Mouse (Mus musculus): ENCODE results near the gene Sdk1. TPM values are rescaled to one million over a fixed set of nuclear protein-coding genes. Genes with fewer than 3 reads are reported as not detected.

The Sdk1 gene
- total and polyA plus RNA-seq, 2 experiments from 2014 or later, result 2.2 to 58.4 TPM

- Histone ChIP-seq H3K4me1 (ENCODE audit: insufficient read depth, low read length) (no peaks in the 10 kb centered on the region), H3K4me2 (ENCODE audit: low read depth, low read length) (no peak overlapping the region), H3K4me3 (ENCODE audit: low read length) (no peak overlapping the region), H3K27me3 (ENCODE audit: insufficient read depth, low read length) (no peaks in the 10 kb centered on the region), H3K36me3 (ENCODE audit: insufficient read depth, low read length) (no peaks in the 10 kb centered on the region), H3K9me3 (ENCODE audit: low read length) (no peaks in the 10 kb centered on the region), H3K27ac (no peak overlapping the region), H3K9ac (replicated peaks; ENCODE audit: low read length) (no peak overlapping the region)
- DNase-seq (ENCODE audit: low spot score) (no peak), ATAC-seq (no peak)
- TF ChIP-seq CTCF (IDR thresholded peaks at IDR 0.05; ENCODE audit: low read depth), result no peak
- WGBS, result 80% methylated on average over 3 of the region's 3 CpGs
These were observed 122.7 kb downstream of the Sdk1 start for GRCm38 (mm10) chr5:141363956-141364355.

- Histone ChIP-seq H3K9me3 (ENCODE audit: low read length) (no peaks in the 10 kb centered on the region), H3K27me3 (ENCODE audit: insufficient read depth, low read length) (no peaks in the 10 kb centered on the region), H3K4me1 (ENCODE audit: insufficient read depth, low read length) (no peaks in the 10 kb centered on the region), H3K27ac (no peak overlapping the region), H3K4me3 (ENCODE audit: low read length) (no peak overlapping the region), H3K4me2 (ENCODE audit: low read depth, low read length) (no peak overlapping the region), H3K9ac (replicated peaks; ENCODE audit: low read length) (no peak overlapping the region), H3K36me3 (ENCODE audit: insufficient read depth, low read length) (no peaks in the 10 kb centered on the region)
- TF ChIP-seq CTCF (IDR thresholded peaks at IDR 0.05; ENCODE audit: low read depth), result no peak
- ATAC-seq, result no peak
- WGBS, result 40% methylated on average over 4 of the region's 4 CpGs
- peak; percentile 11 for DNase-seq (ENCODE audit: low spot score)
These were observed 127.3 kb downstream of the Sdk1 start for GRCm38 (mm10) chr5:141368567-141368966.

DNA sequence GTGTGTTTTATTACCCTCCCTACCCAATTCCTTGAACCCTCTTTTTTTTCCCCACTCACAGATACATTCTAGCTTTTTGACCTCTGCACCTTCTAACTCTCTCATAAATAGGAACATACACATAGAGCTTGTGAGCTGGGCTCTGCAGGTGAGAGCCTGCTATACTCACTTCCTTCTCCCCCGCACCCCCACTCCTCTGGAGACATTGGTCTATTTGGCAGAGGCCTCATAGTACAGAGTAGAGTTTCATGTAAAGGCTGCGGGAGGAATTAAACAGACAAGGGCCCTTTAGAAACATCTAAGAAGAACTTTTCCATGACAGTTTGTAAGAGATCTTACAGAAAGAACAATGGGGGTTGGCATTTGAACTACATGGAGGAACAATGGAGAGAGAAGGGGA is 133.5 kb downstream of the Sdk1 start:
- Histone ChIP-seq H3K27ac (no peak overlapping the region), H3K9ac (replicated peaks; ENCODE audit: low read length) (no peak overlapping the region), H3K9me3 (ENCODE audit: low read length) (no peaks in the 10 kb centered on the region), H3K4me1 (ENCODE audit: insufficient read depth, low read length) (no peaks in the 10 kb centered on the region), H3K36me3 (ENCODE audit: insufficient read depth, low read length) (no peaks in the 10 kb centered on the region), H3K4me2 (ENCODE audit: low read depth, low read length) (no peak overlapping the region), H3K27me3 (ENCODE audit: insufficient read depth, low read length) (no peaks in the 10 kb centered on the region), H3K4me3 (ENCODE audit: low read length) (no peak overlapping the region)
- DNase-seq (ENCODE audit: low spot score) (no peak), ATAC-seq (no peak)
- WGBS, result 47% methylated on average over 2 of the region's 2 CpGs
- no peak for TF ChIP-seq CTCF (IDR thresholded peaks at IDR 0.05; ENCODE audit: low read depth)

DNA sequence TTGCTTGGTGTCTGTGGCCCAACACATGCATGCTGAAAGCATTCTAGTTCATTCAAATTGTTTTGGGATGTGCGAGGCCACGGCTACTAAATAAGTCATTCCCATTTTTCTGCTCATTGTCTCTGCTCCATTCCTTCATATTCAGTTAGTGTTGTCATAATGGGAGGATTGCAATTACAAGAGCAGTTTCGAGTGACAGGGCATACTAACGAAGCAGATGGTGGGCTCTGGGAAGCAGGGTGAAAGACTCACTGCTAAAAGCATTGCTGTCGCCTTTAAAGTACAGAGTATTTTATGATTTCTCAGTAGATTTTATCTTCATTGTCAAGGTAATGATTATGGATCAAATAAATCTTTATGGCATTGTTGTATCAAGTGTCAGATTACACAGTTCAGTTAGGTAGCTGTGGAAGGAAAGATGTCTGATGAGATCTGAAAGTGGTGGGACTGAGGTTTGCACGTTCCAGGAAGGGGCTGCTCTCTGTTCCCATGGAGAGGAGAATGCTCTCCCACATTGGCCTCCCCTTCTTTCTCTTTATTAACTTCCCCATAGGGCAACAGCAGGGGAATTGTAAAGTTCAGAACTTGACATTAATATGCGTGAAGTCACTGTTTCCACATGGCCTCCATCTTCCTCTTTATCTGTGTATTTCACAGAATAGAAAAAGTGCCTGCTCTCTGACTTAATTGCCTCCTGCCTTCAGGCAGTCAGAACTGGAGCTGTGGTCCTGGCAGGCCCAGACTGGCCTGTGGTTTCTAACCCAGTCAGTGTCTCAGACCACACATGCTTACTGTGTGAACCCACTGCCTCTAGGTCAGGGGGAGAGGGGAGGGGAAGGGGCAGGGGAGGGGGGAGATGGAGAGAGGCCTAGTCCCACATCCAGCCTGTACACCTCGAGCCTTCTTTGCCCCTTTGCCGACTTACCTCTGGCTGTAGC is 138.8 kb downstream of the Sdk1 start:
- H3K27ac ChIP-seq, result 0 out of 2 replicates have a peak overlapping the region, but pooled peaks have one; percentile 41
- DNase-seq (ENCODE audit: low spot score) (peak; percentile 23), ATAC-seq (peak; percentile 58; the same call in 1 of the 2 replicates)
- 45% methylated on average over 9 of the region's 9 CpGs for WGBS
- no peak overlapping the region for H3K9ac ChIP-seq (replicated peaks; ENCODE audit: low read length)
- H3K9me3 ChIP-seq (ENCODE audit: low read length), result no peaks in the 10 kb centered on the region
- H3K36me3 ChIP-seq (ENCODE audit: insufficient read depth, low read length), result no peaks in the 10 kb centered on the region
- no peak overlapping the region for H3K4me3 ChIP-seq (ENCODE audit: low read length)
- no peak overlapping the region for H3K4me2 ChIP-seq (ENCODE audit: low read depth, low read length)
- no peaks in the 10 kb centered on the region for H3K4me1 ChIP-seq (ENCODE audit: insufficient read depth, low read length)
- TF ChIP-seq CTCF (IDR thresholded peaks at IDR 0.05; ENCODE audit: low read depth), result no peak
- no peaks in the 10 kb centered on the region for H3K27me3 ChIP-seq (ENCODE audit: insufficient read depth, low read length)

DNA sequence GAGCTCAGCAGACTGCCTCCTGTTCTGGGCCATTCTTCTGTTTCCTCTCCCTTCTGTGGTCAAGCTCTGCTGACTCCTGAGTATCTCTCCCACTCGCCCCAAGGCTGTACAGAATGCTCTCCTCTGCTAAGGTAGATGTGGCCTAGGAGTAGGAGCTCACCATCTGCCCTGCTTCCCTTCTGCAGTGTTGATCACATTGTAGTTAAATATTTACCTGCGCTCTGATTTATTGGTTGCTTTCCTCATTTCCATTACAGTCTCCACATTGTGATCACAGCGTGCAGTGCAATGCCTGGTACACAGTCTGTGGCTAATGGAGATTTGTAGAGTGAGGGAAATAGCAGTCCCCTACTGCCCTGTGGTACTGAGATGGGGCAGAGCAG is 139.5 kb downstream of the Sdk1 start:
- no peak for ATAC-seq
- no peak overlapping the region for H3K9ac ChIP-seq (replicated peaks; ENCODE audit: low read length)
- WGBS, result 67% methylated on average over 3 of the region's 3 CpGs

GRCm38 (mm10) chr5:141381581-141381980 is 140.3 kb downstream of the Sdk1 start:
- Histone ChIP-seq H3K27ac (no peak overlapping the region), H3K4me3 (ENCODE audit: low read length) (no peak overlapping the region), H3K9ac (replicated peaks; ENCODE audit: low read length) (no peak overlapping the region), H3K9me3 (ENCODE audit: low read length) (no peaks in the 10 kb centered on the region), H3K36me3 (ENCODE audit: insufficient read depth, low read length) (no peaks in the 10 kb centered on the region), H3K27me3 (ENCODE audit: insufficient read depth, low read length) (no peaks in the 10 kb centered on the region), H3K4me2 (ENCODE audit: low read depth, low read length) (no peak overlapping the region), H3K4me1 (ENCODE audit: insufficient read depth, low read length) (no peaks in the 10 kb centered on the region)
- no peak for TF ChIP-seq CTCF (IDR thresholded peaks at IDR 0.05; ENCODE audit: low read depth)
- ATAC-seq (no peak), DNase-seq (ENCODE audit: low spot score) (no peak)
- WGBS, result 88% methylated on average over 7 of the region's 7 CpGs

More for the DNA sequence above, 139.5 kb downstream of the Sdk1 start:
- no peaks in the 10 kb centered on the region for H3K36me3 ChIP-seq (ENCODE audit: insufficient read depth, low read length)
- H3K4me2 ChIP-seq (ENCODE audit: low read depth, low read length), result no peak overlapping the region
- H3K4me3 ChIP-seq (ENCODE audit: low read length), result no peak overlapping the region
- TF ChIP-seq CTCF (IDR thresholded peaks at IDR 0.05; ENCODE audit: low read depth), result no peak
- no peaks in the 10 kb centered on the region for H3K9me3 ChIP-seq (ENCODE audit: low read length)
- no peaks in the 10 kb centered on the region for H3K27me3 ChIP-seq (ENCODE audit: insufficient read depth, low read length)
- DNase-seq (ENCODE audit: low spot score), result no peak
- no peaks in the 10 kb centered on the region for H3K4me1 ChIP-seq (ENCODE audit: insufficient read depth, low read length)
- 0 out of 2 replicates have a peak overlapping the region, but pooled peaks have one; percentile 41 for H3K27ac ChIP-seq

All from hindbrain, postnatal 0 days (tissue).